Mouse (Mus musculus): ENCODE measurements around the gene Inpp5a. TPM values are rescaled to one million over a fixed set of nuclear protein-coding genes. Genes with fewer than 3 reads are reported as not detected.
A peak's percentile ranks its signal among the peaks of the same experiment; 100 is the strongest.

Gene Inpp5a
- polyA plus RNA-seq, 1 experiment from 2014 or later, result 22.4 TPM

- H3K9ac ChIP-seq (ENCODE audit: low read length), result no peak overlapping the region
- H3K9me3 ChIP-seq (ENCODE audit: control insufficient read depth, low read length), result no peaks in the 10 kb centered on the region
- H3K4me2 ChIP-seq (ENCODE audit: low read depth, low read length, severe bottlenecking), result no peak overlapping the region
- H3K4me3 ChIP-seq (ENCODE audit: low read depth, low read length), result no peak overlapping the region
- no peak for DNase-seq (ENCODE audit: low spot score)
- no peak for ATAC-seq (replicated peaks; ENCODE audit: low FRiP score)
- no peak overlapping the region for H3K27ac ChIP-seq (ENCODE audit: low read depth, low read length)
- WGBS, result 80% methylated on average over 2 of the region's 2 CpGs
- no peaks in the 10 kb centered on the region for H3K36me3 ChIP-seq (ENCODE audit: control insufficient read depth, insufficient read depth, low read length)
- H3K27me3 ChIP-seq (ENCODE audit: control insufficient read depth, insufficient read depth, low read length), result no peaks in the 10 kb centered on the region
- H3K4me1 ChIP-seq (replicated peaks; ENCODE audit: control insufficient read depth, insufficient read depth, low read length), result no peaks in the 10 kb centered on the region
These were observed 7.0 kb upstream of the Inpp5a start for GRCm38 (mm10) chr7:139381877-139382276.

GRCm38 (mm10) chr7:139382796-139383195 is 6.1 kb upstream of the Inpp5a start:
- Histone ChIP-seq H3K4me3 (ENCODE audit: low read depth, low read length) (no peak overlapping the region), H3K27ac (ENCODE audit: low read depth, low read length) (no peak overlapping the region), H3K4me2 (ENCODE audit: low read depth, low read length, severe bottlenecking) (no peak overlapping the region), H3K36me3 (ENCODE audit: control insufficient read depth, insufficient read depth, low read length) (no peaks in the 10 kb centered on the region), H3K4me1 (replicated peaks; ENCODE audit: control insufficient read depth, insufficient read depth, low read length) (0 out of 2 replicates have a peak, but pooled peaks cover under 1% of the 10 kb centered on the region), H3K9me3 (ENCODE audit: control insufficient read depth, low read length) (no peaks in the 10 kb centered on the region), H3K9ac (ENCODE audit: low read length) (no peak overlapping the region), H3K27me3 (ENCODE audit: control insufficient read depth, insufficient read depth, low read length) (no peaks in the 10 kb centered on the region)
- DNase-seq (ENCODE audit: low spot score) (no peak), ATAC-seq (replicated peaks; ENCODE audit: low FRiP score) (no peak)
- 85% methylated on average over 2 of the region's 2 CpGs for WGBS

GRCm38 (mm10) chr7:139384500-139384899 is 4.4 kb upstream of the Inpp5a start:
- WGBS, result 78% methylated on average over 1 of the region's 1 CpGs
- no peaks in the 10 kb centered on the region for H3K9me3 ChIP-seq (ENCODE audit: control insufficient read depth, low read length)
- H3K4me2 ChIP-seq (ENCODE audit: low read depth, low read length, severe bottlenecking), result no peak overlapping the region
- no peak overlapping the region for H3K9ac ChIP-seq (ENCODE audit: low read length)
- peaks cover 3% of the 10 kb centered on the region; the same call in 1 of the 2 replicates for H3K4me1 ChIP-seq (replicated peaks; ENCODE audit: control insufficient read depth, insufficient read depth, low read length)
- H3K4me3 ChIP-seq (ENCODE audit: low read depth, low read length), result no peak overlapping the region
- no peaks in the 10 kb centered on the region for H3K27me3 ChIP-seq (ENCODE audit: control insufficient read depth, insufficient read depth, low read length)
- H3K36me3 ChIP-seq (ENCODE audit: control insufficient read depth, insufficient read depth, low read length), result no peaks in the 10 kb centered on the region
- ATAC-seq (replicated peaks; ENCODE audit: low FRiP score) (no peak), DNase-seq (ENCODE audit: low spot score) (no peak)
- no peak overlapping the region for H3K27ac ChIP-seq (ENCODE audit: low read depth, low read length)

- WGBS, result 86% methylated on average over 2 of the region's 2 CpGs
- Histone ChIP-seq H3K4me2 (ENCODE audit: low read depth, low read length, severe bottlenecking) (no peak overlapping the region), H3K9ac (ENCODE audit: low read length) (no peak overlapping the region), H3K27ac (ENCODE audit: low read depth, low read length) (no peak overlapping the region), H3K27me3 (ENCODE audit: control insufficient read depth, insufficient read depth, low read length) (no peaks in the 10 kb centered on the region), H3K36me3 (ENCODE audit: control insufficient read depth, insufficient read depth, low read length) (no peaks in the 10 kb centered on the region), H3K4me3 (ENCODE audit: low read depth, low read length) (no peak overlapping the region), H3K9me3 (ENCODE audit: control insufficient read depth, low read length) (no peaks in the 10 kb centered on the region), H3K4me1 (replicated peaks; ENCODE audit: control insufficient read depth, insufficient read depth, low read length) (peaks cover 7% of the 10 kb centered on the region; the same call in 1 of the 2 replicates)
- DNase-seq (ENCODE audit: low spot score) (no peak), ATAC-seq (replicated peaks; ENCODE audit: low FRiP score) (no peak)
These were observed 3.9 kb upstream of the Inpp5a start for GRCm38 (mm10) chr7:139384916-139385530.

- Histone ChIP-seq H3K27ac (ENCODE audit: low read depth, low read length) (no peak overlapping the region), H3K4me2 (ENCODE audit: low read depth, low read length, severe bottlenecking) (no peak overlapping the region), H3K4me1 (replicated peaks; ENCODE audit: control insufficient read depth, insufficient read depth, low read length) (peaks cover 10% of the 10 kb centered on the region; the same call in 1 of the 2 replicates), H3K9me3 (ENCODE audit: control insufficient read depth, low read length) (no peaks in the 10 kb centered on the region), H3K9ac (ENCODE audit: low read length) (no peak overlapping the region), H3K36me3 (ENCODE audit: control insufficient read depth, insufficient read depth, low read length) (no peaks in the 10 kb centered on the region), H3K4me3 (ENCODE audit: low read depth, low read length) (no peak overlapping the region), H3K27me3 (ENCODE audit: control insufficient read depth, insufficient read depth, low read length) (no peaks in the 10 kb centered on the region)
- 86% methylated on average over 9 of the region's 9 CpGs for WGBS
- DNase-seq (ENCODE audit: low spot score) (no peak), ATAC-seq (replicated peaks; ENCODE audit: low FRiP score) (no peak)
These were observed 1.8 kb upstream of the Inpp5a start for GRCm38 (mm10) chr7:139386933-139387690.

- Histone ChIP-seq H3K36me3 (ENCODE audit: control insufficient read depth, insufficient read depth, low read length) (no peaks in the 10 kb centered on the region), H3K27ac (ENCODE audit: low read depth, low read length) (0 out of 2 replicates have a peak overlapping the region, but pooled peaks have one; percentile 41), H3K9ac (ENCODE audit: low read length) (peak overlapping the region; percentile 79), H3K27me3 (ENCODE audit: control insufficient read depth, insufficient read depth, low read length) (no peaks in the 10 kb centered on the region), H3K9me3 (ENCODE audit: control insufficient read depth, low read length) (no peaks in the 10 kb centered on the region), H3K4me2 (ENCODE audit: low read depth, low read length, severe bottlenecking) (peak overlapping the region; percentile 43), H3K4me1 (replicated peaks; ENCODE audit: control insufficient read depth, insufficient read depth, low read length) (peaks cover 10% of the 10 kb centered on the region; the same call in 1 of the 2 replicates), H3K4me3 (ENCODE audit: low read depth, low read length) (peak overlapping the region; percentile 69)
- no peak; the same call in 1 of the 2 replicates for ATAC-seq (replicated peaks; ENCODE audit: low FRiP score)
- WGBS, result 21% methylated on average over 16 of the region's 16 CpGs
- DNase-seq (ENCODE audit: low spot score), result no peak
These were observed 814 bp upstream of the Inpp5a start for GRCm38 (mm10) chr7:139387921-139388669.

- peaks cover 10% of the 10 kb centered on the region; the same call in 1 of the 2 replicates for H3K4me1 ChIP-seq (replicated peaks; ENCODE audit: control insufficient read depth, insufficient read depth, low read length)
- H3K27me3 ChIP-seq (ENCODE audit: control insufficient read depth, insufficient read depth, low read length), result no peaks in the 10 kb centered on the region
- ATAC-seq (replicated peaks; ENCODE audit: low FRiP score) (peak; percentile 76), DNase-seq (ENCODE audit: low spot score) (no peak)
- H3K9ac ChIP-seq (ENCODE audit: low read length), result peak overlapping the region; percentile 77
- no peaks in the 10 kb centered on the region for H3K9me3 ChIP-seq (ENCODE audit: control insufficient read depth, low read length)
- under 1% methylated on average over 53 of the region's 53 CpGs for WGBS
- peak overlapping the region; percentile 84 for H3K4me2 ChIP-seq (ENCODE audit: low read depth, low read length, severe bottlenecking)
- peak overlapping the region; percentile 69 for H3K4me3 ChIP-seq (ENCODE audit: low read depth, low read length)
- no peak overlapping the region for H3K27ac ChIP-seq (ENCODE audit: low read depth, low read length)
- no peaks in the 10 kb centered on the region for H3K36me3 ChIP-seq (ENCODE audit: control insufficient read depth, insufficient read depth, low read length)
These were observed 378 bp downstream of the Inpp5a start for GRCm38 (mm10) chr7:139389213-139389761.

GRCm38 (mm10) chr7:139390380-139390779 is 1.5 kb downstream of the Inpp5a start:
- ATAC-seq (replicated peaks; ENCODE audit: low FRiP score), result no peak
- Histone ChIP-seq H3K9me3 (ENCODE audit: control insufficient read depth, low read length) (no peaks in the 10 kb centered on the region), H3K27ac (ENCODE audit: low read depth, low read length) (no peak overlapping the region), H3K4me1 (replicated peaks; ENCODE audit: control insufficient read depth, insufficient read depth, low read length) (peaks cover 10% of the 10 kb centered on the region; the same call in 1 of the 2 replicates), H3K4me2 (ENCODE audit: low read depth, low read length, severe bottlenecking) (no peak overlapping the region), H3K9ac (ENCODE audit: low read length) (no peak overlapping the region; the same call in 1 of the 2 replicates), H3K36me3 (ENCODE audit: control insufficient read depth, insufficient read depth, low read length) (no peaks in the 10 kb centered on the region), H3K27me3 (ENCODE audit: control insufficient read depth, insufficient read depth, low read length) (no peaks in the 10 kb centered on the region), H3K4me3 (ENCODE audit: low read depth, low read length) (no peak overlapping the region)
- WGBS, result 86% methylated on average over 3 of the region's 3 CpGs
- DNase-seq (ENCODE audit: low spot score), result no peak

Measured in forebrain, embryonic 11.5 days (tissue).